Mouse (Mus musculus) stomach, postnatal 0 days (tissue): ENCODE data around the gene Serpine2.

Experiments
- CTCF ChIP-seq: IDR thresholded peaks from 2 replicates; pipeline ENCODE4 v1.5.1; 2016; ENCODE audit warnings: antibody characterized with exemption, low read depth, mild to moderate bottlenecking, moderate library complexity
- EP300 ChIP-seq: optimal IDR thresholded peaks from 2 replicates; pipeline ENCODE3; 2016; ENCODE audit warnings: antibody characterized with exemption

DNA sequence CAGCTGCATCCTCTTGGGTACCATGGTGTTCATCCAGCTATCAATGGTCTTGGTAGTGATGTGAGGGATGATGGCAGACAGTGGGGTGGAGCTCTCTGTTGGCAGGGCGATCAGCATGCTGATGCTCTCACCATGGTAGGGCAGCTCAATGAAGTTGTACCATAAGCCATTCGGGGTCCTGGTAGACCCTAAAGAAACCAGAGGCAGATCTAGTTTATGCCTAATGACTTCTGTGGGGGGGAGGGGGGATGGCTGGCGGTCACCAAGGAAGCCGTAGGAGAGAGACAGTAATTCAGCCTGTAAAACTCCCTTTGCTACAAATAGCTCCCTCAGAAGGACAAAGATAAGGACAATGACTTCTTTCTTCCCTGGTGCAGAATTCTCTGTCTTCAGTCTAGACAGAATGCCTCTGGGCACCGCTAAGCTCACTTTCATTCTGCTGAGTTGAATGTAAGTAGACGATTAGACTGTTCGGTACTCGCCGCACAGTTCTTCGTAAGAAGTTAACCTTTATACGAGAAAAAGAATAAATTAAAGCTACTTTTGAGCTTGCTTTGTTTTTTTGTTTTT is 58.0 kb downstream of the Serpine2 start:
- no peak for TF ChIP-seq CTCF
- TF ChIP-seq EP300 = no peak
